Mouse (Mus musculus) kidney, embryonic 16.5 days (tissue): ENCODE measurements around the gene Dnm3. TPM values are rescaled to one million over a fixed set of nuclear protein-coding genes. Genes with fewer than 3 reads are reported as not detected.
A peak's percentile ranks its signal among the peaks of the same experiment; 100 is the strongest.

Experiments
- ATAC-seq: fragments of 200-750 bp; cut with Nextera tagmentation; 2 replicates; pipeline ENCODE4 v1.8.0; 2017; ENCODE audit warnings: moderate TSS enrichment; ENCODE audit not compliant: low FRiP score, low TSS enrichment
- H3K27ac ChIP-seq: fragments of 300-500 bp; sonication (generic); 2 replicates; pipeline ENCODE4 v1.5.1; 2014; ENCODE audit warnings: low read length
- H3K27me3 ChIP-seq: fragments of 300-500 bp; sonication (generic); 2 replicates; pipeline ENCODE4 v1.6.1; 2014; ENCODE audit warnings: low read length, control low read depth, mixed read lengths; ENCODE audit not compliant: insufficient read depth
- H3K36me3 ChIP-seq: fragments of 300-500 bp; sonication (generic); 2 replicates; pipeline ENCODE4 v1.6.1; 2014; ENCODE audit warnings: low read length, control low read depth, mixed read lengths; ENCODE audit not compliant: insufficient read depth
- H3K4me1 ChIP-seq: fragments of 300-500 bp; sonication (generic); 2 replicates; pipeline ENCODE4 v1.6.1; 2014; ENCODE audit warnings: low read length, control low read depth, mixed read lengths; ENCODE audit not compliant: insufficient read depth
- H3K4me2 ChIP-seq: fragments of 300-500 bp; sonication (generic); replicated peaks from 2 replicates; pipeline ENCODE4 v1.6.1; 2014; ENCODE audit warnings: low read depth, low read length
- H3K4me3 ChIP-seq: fragments of 300-500 bp; sonication (generic); 2 replicates; pipeline ENCODE4 v1.5.1; 2014; ENCODE audit warnings: mild to moderate bottlenecking, low read length
- H3K9ac ChIP-seq: fragments of 300-500 bp; sonication (generic); replicated peaks from 2 replicates; pipeline ENCODE4 v1.6.1; 2014; ENCODE audit warnings: low read length
- H3K9me3 ChIP-seq: fragments of 300-500 bp; sonication (generic); 2 replicates; pipeline ENCODE4 v1.6.1; 2016; ENCODE audit warnings: low read length, control low read depth
- WGBS: fragments of 180-500 bp; shearing (Covaris S2); extraction: QIAGEN DNeasy Blood & Tissue Kit; methylation state at CpG from one replicate; pipeline ENCODE4 v1.1.7; 2014; 5-methylcytosine and 5-hydroxymethylcytosine counted together
- polyA plus RNA-seq: library from polyadenylated mRNA; unstranded; fragments of >200 nt; fragmentation: Nextera tagmentation; extraction: Ambion mirVana; gene quantifications from 2 replicates; pipeline ENCODE4 v1.2.1, GENCODE M21; 2015

Dnm3 gene
- polyA plus RNA-seq, 1 experiment from 2014 or later = 6.8 TPM

GRCm38 (mm10) chr1:162162249-162162648 is 315.6 kb downstream of the Dnm3 start:
- peak overlapping the region; percentile 4; the same call in 1 of the 2 replicates for H3K27ac ChIP-seq

GRCm38 (mm10) chr1:162160718-162161117 is 317.1 kb downstream of the Dnm3 start:
- Histone ChIP-seq H3K27ac (no peak overlapping the region), H3K4me3 (no peak overlapping the region), H3K4me2 (no peak overlapping the region), H3K36me3 (no peaks in the 10 kb centered on the region), H3K9ac (no peak overlapping the region), H3K4me1 (peaks cover 15% of the 10 kb centered on the region), H3K27me3 (no peaks in the 10 kb centered on the region), H3K9me3 (no peaks in the 10 kb centered on the region)
- WGBS = 44% methylated on average over 1 of the region's 1 CpGs
- no peak for ATAC-seq

More at GRCm38 (mm10) chr1:162162249-162162648, 315.6 kb downstream of the Dnm3 start:
- peaks cover 15% of the 10 kb centered on the region for H3K4me1 ChIP-seq
- H3K9me3 ChIP-seq = no peaks in the 10 kb centered on the region
- H3K4me3 ChIP-seq = no peak overlapping the region
- H3K9ac ChIP-seq = no peak overlapping the region
- no peaks in the 10 kb centered on the region for H3K27me3 ChIP-seq
- no peaks in the 10 kb centered on the region for H3K36me3 ChIP-seq
- 39% methylated on average over 5 of the region's 5 CpGs for WGBS
- peak; percentile 12; the same call in 1 of the 2 replicates for ATAC-seq
- no peak overlapping the region for H3K4me2 ChIP-seq

- no peaks in the 10 kb centered on the region for H3K36me3 ChIP-seq
- H3K4me3 ChIP-seq = no peak overlapping the region
- WGBS = 84% methylated on average over 2 of the region's 2 CpGs
- H3K4me2 ChIP-seq = no peak overlapping the region
- H3K9me3 ChIP-seq = no peaks in the 10 kb centered on the region
- no peak overlapping the region for H3K9ac ChIP-seq
- 0 out of 2 replicates have a peak overlapping the region, but pooled peaks have one; percentile 27 for H3K27ac ChIP-seq
- ATAC-seq = no peak
- peaks cover 15% of the 10 kb centered on the region for H3K4me1 ChIP-seq
- no peaks in the 10 kb centered on the region for H3K27me3 ChIP-seq
Measured at GRCm38 (mm10) chr1:162158486-162158885, 319.3 kb downstream of the Dnm3 start.

GRCm38 (mm10) chr1:162157659-162158058 is 320.2 kb downstream of the Dnm3 start:
- Histone ChIP-seq H3K9me3 (no peaks in the 10 kb centered on the region), H3K4me3 (no peak overlapping the region), H3K4me2 (no peak overlapping the region), H3K27me3 (no peaks in the 10 kb centered on the region), H3K9ac (no peak overlapping the region), H3K27ac (no peak overlapping the region), H3K36me3 (no peaks in the 10 kb centered on the region), H3K4me1 (peaks cover 13% of the 10 kb centered on the region)
- WGBS = 59% methylated on average over 5 of the region's 5 CpGs
- no peak for ATAC-seq

GRCm38 (mm10) chr1:162156873-162157272 is 321.0 kb downstream of the Dnm3 start:
- 74% methylated on average over 5 of the region's 5 CpGs for WGBS
- Histone ChIP-seq H3K9ac (no peak overlapping the region), H3K4me2 (no peak overlapping the region), H3K9me3 (no peaks in the 10 kb centered on the region), H3K4me3 (no peak overlapping the region), H3K4me1 (peaks cover 5% of the 10 kb centered on the region; the same call in 1 of the 2 replicates), H3K27ac (no peak overlapping the region), H3K27me3 (no peaks in the 10 kb centered on the region), H3K36me3 (no peaks in the 10 kb centered on the region)
- no peak for ATAC-seq

GRCm38 (mm10) chr1:162155546-162155945 is 322.3 kb downstream of the Dnm3 start:
- Histone ChIP-seq H3K27ac (no peak overlapping the region), H3K4me3 (no peak overlapping the region), H3K9ac (no peak overlapping the region), H3K36me3 (no peaks in the 10 kb centered on the region), H3K9me3 (no peaks in the 10 kb centered on the region), H3K4me1 (0 out of 2 replicates have a peak, but pooled peaks cover 2% of the 10 kb centered on the region), H3K4me2 (no peak overlapping the region), H3K27me3 (no peaks in the 10 kb centered on the region)
- no peak for ATAC-seq
- 90% methylated on average over 3 of the region's 3 CpGs for WGBS

- H3K9ac ChIP-seq = no peak overlapping the region
- no peaks in the 10 kb centered on the region for H3K36me3 ChIP-seq
- no peak overlapping the region for H3K27ac ChIP-seq
- no peaks in the 10 kb centered on the region for H3K27me3 ChIP-seq
- H3K4me3 ChIP-seq = no peak overlapping the region
- no peak for ATAC-seq
- H3K9me3 ChIP-seq = no peaks in the 10 kb centered on the region
- H3K4me1 ChIP-seq = no peaks in the 10 kb centered on the region
- 78% methylated on average over 5 of the region's 5 CpGs for WGBS
- no peak overlapping the region for H3K4me2 ChIP-seq
Measured at GRCm38 (mm10) chr1:162153118-162153517, 324.7 kb downstream of the Dnm3 start.

- Histone ChIP-seq H3K9ac (no peak overlapping the region), H3K9me3 (no peaks in the 10 kb centered on the region), H3K4me3 (no peak overlapping the region), H3K4me2 (no peak overlapping the region), H3K27ac (no peak overlapping the region), H3K4me1 (no peaks in the 10 kb centered on the region), H3K36me3 (no peaks in the 10 kb centered on the region), H3K27me3 (no peaks in the 10 kb centered on the region)
- no peak for ATAC-seq
- WGBS = 95% methylated on average over 3 of the region's 3 CpGs
Measured at GRCm38 (mm10) chr1:162149730-162150129, 328.1 kb downstream of the Dnm3 start.

GRCm38 (mm10) chr1:162147554-162147953 is 330.3 kb downstream of the Dnm3 start:
- WGBS = 85% methylated on average over 3 of the region's 3 CpGs
- no peak overlapping the region for H3K9ac ChIP-seq
- H3K9me3 ChIP-seq = no peaks in the 10 kb centered on the region
- H3K36me3 ChIP-seq = no peaks in the 10 kb centered on the region
- no peak overlapping the region for H3K27ac ChIP-seq
- H3K4me2 ChIP-seq = no peak overlapping the region
- no peaks in the 10 kb centered on the region for H3K27me3 ChIP-seq
- ATAC-seq = no peak
- H3K4me3 ChIP-seq = no peak overlapping the region
- H3K4me1 ChIP-seq = no peaks in the 10 kb centered on the region

GRCm38 (mm10) chr1:162145748-162146147 is 332.1 kb downstream of the Dnm3 start:
- ATAC-seq = no peak
- Histone ChIP-seq H3K27me3 (no peaks in the 10 kb centered on the region), H3K4me2 (no peak overlapping the region), H3K36me3 (no peaks in the 10 kb centered on the region), H3K9ac (no peak overlapping the region), H3K9me3 (no peaks in the 10 kb centered on the region), H3K4me3 (no peak overlapping the region), H3K4me1 (no peaks in the 10 kb centered on the region), H3K27ac (no peak overlapping the region)
- 73% methylated on average over 5 of the region's 6 CpGs for WGBS
